Mouse (Mus musculus): ENCODE measurements at regions not wholly inside any gene's neighbourhood (a gene's known extent, or its start where the extent isn't known, plus 50 kb on each side); places are given as distances from the start of the nearest gene placed in this dataset.

DNA sequence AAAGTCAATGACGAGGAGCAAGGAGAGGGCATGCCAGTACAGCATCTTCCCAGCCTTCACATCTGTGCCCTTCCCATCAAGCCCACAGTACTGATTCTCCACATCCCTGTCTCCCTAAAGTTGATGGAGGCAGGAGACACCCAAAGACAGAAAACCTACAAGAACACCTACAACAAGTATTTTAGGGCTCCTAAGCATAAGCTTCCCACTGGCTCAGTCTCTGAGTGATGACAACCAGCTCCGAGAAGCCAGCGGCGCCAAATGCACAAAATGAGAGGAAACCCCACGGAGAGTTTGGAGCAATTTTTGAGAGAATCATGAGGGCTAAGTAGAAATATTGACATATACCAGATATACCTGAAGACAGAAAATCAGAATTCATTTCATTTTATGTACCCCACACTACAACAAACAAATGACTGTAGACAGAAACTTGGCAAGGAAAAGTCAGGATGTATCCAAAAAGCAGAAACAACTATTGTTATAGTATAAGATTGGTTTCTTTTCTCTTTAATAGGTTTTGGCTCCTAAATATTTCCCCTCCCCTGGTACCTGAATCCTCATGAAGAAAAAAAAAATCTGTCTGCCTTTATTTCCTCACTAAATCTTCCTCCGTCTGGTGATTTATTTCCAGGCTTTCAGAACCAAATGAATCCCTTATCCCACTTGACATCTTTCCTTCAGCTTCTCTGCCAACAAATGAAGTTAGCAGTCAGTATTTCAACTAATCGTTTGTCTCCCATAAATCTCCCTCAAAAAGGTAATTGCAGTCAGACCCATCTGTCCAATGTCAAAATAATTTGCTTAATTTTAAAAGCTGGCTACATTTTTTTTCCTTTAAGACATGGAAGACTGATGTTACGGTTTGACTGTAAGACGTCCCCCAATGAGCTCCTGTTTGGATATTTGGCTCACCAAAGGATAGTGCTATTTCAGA is 102.0 kb downstream of the Actbl2 start:
- TF ChIP-seq ZMIZ1 (IDR thresholded peaks at IDR 0.05; ENCODE audit: low read depth, low read length) (no peak), CTCF (conservative IDR thresholded peaks at IDR 0.05 in 1 of 2, IDR thresholded peaks at IDR 0.05 in 1 of 2; ENCODE audit: low read depth in 2 of 2, low read length in 2 of 2) (no peak), GABPA (IDR thresholded peaks at IDR 0.05; ENCODE audit: insufficient replicate concordance, low read depth, low read length) (no peak), POLR2A (IDR thresholded peaks at IDR 0.05; ENCODE audit: low read depth, low read length) (no peak), CHD1 (IDR thresholded peaks at IDR 0.05; ENCODE audit: low read depth, low read length) (no peak), TCF12 (IDR thresholded peaks at IDR 0.05; ENCODE audit: low read depth, low read length) (no peak), MXI1 (IDR thresholded peaks at IDR 0.05; ENCODE audit: low read depth, low read length) (no peak), BHLHE40 (IDR thresholded peaks at IDR 0.05; ENCODE audit: low read depth, low read length) (no peak), E2F4 (IDR thresholded peaks at IDR 0.05; ENCODE audit: insufficient replicate concordance, low read depth, low read length) (no peak), ELF1 (IDR thresholded peaks at IDR 0.05; ENCODE audit: low read depth, low read length) (no peak), ZKSCAN1 (IDR thresholded peaks at IDR 0.05; ENCODE audit: borderline replicate concordance, low read depth, low read length) (no peak), JUND (conservative IDR thresholded peaks at IDR 0.05; ENCODE audit: low read depth, low read length) (no peak), NRF1 (IDR thresholded peaks at IDR 0.05; ENCODE audit: low read depth, low read length) (no peak), SMC3 (IDR thresholded peaks at IDR 0.05; ENCODE audit: low read depth, low read length) (no peak)

Measured in CH12.LX (cell line).